Mouse (Mus musculus) MEL (cell line): ENCODE measurements around the gene 0610009B22Rik. TPM values are rescaled to one million over a fixed set of nuclear protein-coding genes. Genes with fewer than 3 reads are reported as not detected.

ENCODE experiments used
- DNase-seq: peaks from one replicate; pipeline ENCODE4 v3.0.0; 2011; ENCODE audit warnings: low read depth, low spot score
- H3K27ac ChIP-seq: 2 replicates; pipeline ENCODE4 v1.5.1; 2012; ENCODE audit warnings: low read depth, mild to moderate bottlenecking, control low read depth, low read length, moderate library complexity; ENCODE audit not compliant: control insufficient read depth
- H3K27me3 ChIP-seq, 2 experiments: fragments of 150-350 bp in 1 of 2; sonication (generic) in 1 of 2; 2 replicates each; pipeline ENCODE4 v1.6.1; 2012; ENCODE audit warnings: low read length in 2 of 2, mild to moderate bottlenecking in 2 of 2, improper control_type of control experiment in 1 of 2, moderate library complexity in 1 of 2; ENCODE audit not compliant: insufficient read depth in 2 of 2, control insufficient read depth in 1 of 2
- H3K36me3 ChIP-seq, 2 experiments: 2 replicates each; pipeline ENCODE4 v1.6.1; 2012 to 2014; ENCODE audit warnings: low read length in 2 of 2, improper control_type of control experiment in 1 of 2, inconsistent platforms in 1 of 2, mild to moderate bottlenecking in 1 of 2; ENCODE audit not compliant: insufficient read depth in 2 of 2, control insufficient read depth in 1 of 2
- H3K4me1 ChIP-seq, 2 experiments: fragments of 150-350 bp in 1 of 2; sonication (generic) in 1 of 2; 2 replicates each; pipeline ENCODE4 v1.6.1; 2012; ENCODE audit warnings: low read length in 2 of 2, improper control_type of control experiment in 1 of 2, mild to moderate bottlenecking in 1 of 2; ENCODE audit not compliant: insufficient read depth in 2 of 2, control insufficient read depth in 1 of 2
- H3K4me3 ChIP-seq, 2 experiments: fragments of 150-350 bp in 1 of 2; sonication (generic) in 1 of 2; 2 replicates each; pipeline ENCODE4 v1.5.1; 2012; ENCODE audit warnings: low read depth in 2 of 2, low read length in 2 of 2, mild to moderate bottlenecking in 2 of 2, moderate library complexity in 2 of 2, control low read depth in 1 of 2, improper control_type of control experiment in 1 of 2; ENCODE audit not compliant: control insufficient read depth in 1 of 2, insufficient read depth in 1 of 2
- H3K79me2 ChIP-seq: 2 replicates; pipeline ENCODE4 v1.6.1; 2012; ENCODE audit warnings: mild to moderate bottlenecking, low read length, moderate library complexity; ENCODE audit not compliant: control insufficient read depth, poor library complexity, insufficient read depth
- H3K9ac ChIP-seq: 2 replicates; pipeline ENCODE4 v1.6.1; 2012; ENCODE audit warnings: low read depth, mild to moderate bottlenecking, control low read depth, low read length, moderate library complexity; ENCODE audit not compliant: control insufficient read depth, poor library complexity, severe bottlenecking
- H3K9me3 ChIP-seq: fragments of 150-350 bp; sonication (generic); replicated peaks from 2 replicates; pipeline ENCODE4 v1.6.1; 2012; ENCODE audit warnings: mild to moderate bottlenecking, low read length, improper control_type of control experiment, moderate library complexity; ENCODE audit not compliant: insufficient read depth
- BHLHE40 ChIP-seq: IDR thresholded peaks from 2 replicates; pipeline ENCODE4 v1.6.1; 2012; ENCODE audit warnings: low read depth, mild to moderate bottlenecking, inconsistent platforms, low read length, improper control_type of control experiment, borderline replicate concordance
- ELF1 ChIP-seq: IDR thresholded peaks from 2 replicates; pipeline ENCODE4 v1.6.1; 2014; ENCODE audit warnings: low read depth, mild to moderate bottlenecking, inconsistent platforms, low read length, improper control_type of control experiment, moderate library complexity
- EP300 ChIP-seq, 2 experiments: IDR thresholded peaks; 2 replicates each; pipeline ENCODE4 v1.6.1; 2011; ENCODE audit warnings: improper control_type of control experiment in 2 of 2, low read length in 2 of 2, low read depth in 1 of 2, mild to moderate bottlenecking in 1 of 2
- ETS1 ChIP-seq: IDR thresholded peaks from 2 replicates; pipeline ENCODE4 v1.6.1; 2012; ENCODE audit warnings: low read depth, mild to moderate bottlenecking, inconsistent platforms, low read length, improper control_type of control experiment, moderate library complexity
- GATA1 ChIP-seq: IDR thresholded peaks from 2 replicates; pipeline ENCODE4 v1.6.1; 2011; ENCODE audit warnings: low read depth, low read length, improper control_type of control experiment
- HCFC1 ChIP-seq: IDR thresholded peaks from 2 replicates; pipeline ENCODE4 v1.6.1; 2012; ENCODE audit warnings: low read depth, mild to moderate bottlenecking, inconsistent platforms, low read length, improper control_type of control experiment, moderate library complexity
- NRF1 ChIP-seq: IDR thresholded peaks from 2 replicates; pipeline ENCODE4 v1.6.1; 2014; ENCODE audit warnings: low read depth, mild to moderate bottlenecking, inconsistent platforms, low read length, improper control_type of control experiment, moderate library complexity; ENCODE audit not compliant: poor library complexity, insufficient read depth, severe bottlenecking
- POLR2AphosphoS5 ChIP-seq: IDR thresholded peaks from 2 replicates; pipeline ENCODE4 v1.6.1; 2012; ENCODE audit warnings: low read depth, borderline replicate concordance, mild to moderate bottlenecking, inconsistent platforms, low read length, moderate library complexity, mixed read lengths
- RCOR1 ChIP-seq: IDR thresholded peaks from 2 replicates; pipeline ENCODE4 v1.6.1; 2012; ENCODE audit warnings: low read depth, mild to moderate bottlenecking, inconsistent platforms, low read length, improper control_type of control experiment
- SIN3A ChIP-seq: IDR thresholded peaks from 2 replicates; pipeline ENCODE4 v1.6.1; 2012; ENCODE audit warnings: low read length, improper control_type of control experiment, inconsistent platforms
- TCF12 ChIP-seq: IDR thresholded peaks from 2 replicates; pipeline ENCODE4 v1.6.1; 2014; ENCODE audit warnings: low read depth, mild to moderate bottlenecking, inconsistent platforms, low read length, improper control_type of control experiment, moderate library complexity
- USF2 ChIP-seq, 2 experiments: IDR thresholded peaks; 2 replicates each; pipeline ENCODE4 v1.6.1; 2011 to 2012; ENCODE audit warnings: improper control_type of control experiment in 2 of 2, low read length in 2 of 2, borderline replicate concordance in 1 of 2, inconsistent platforms in 1 of 2, low read depth in 1 of 2, mild to moderate bottlenecking in 1 of 2; ENCODE audit not compliant: insufficient read depth in 1 of 2
- ZKSCAN1 ChIP-seq: IDR thresholded peaks from 2 replicates; pipeline ENCODE4 v1.6.1; 2012; ENCODE audit warnings: low read depth, mild to moderate bottlenecking, inconsistent platforms, low read length, improper control_type of control experiment, moderate library complexity
- ZMIZ1 ChIP-seq: IDR thresholded peaks from 2 replicates; pipeline ENCODE4 v1.6.1; 2012; ENCODE audit warnings: low read depth, mild to moderate bottlenecking, inconsistent platforms, low read length, improper control_type of control experiment, moderate library complexity
- polyA plus RNA-seq, 2 experiments: library from polyadenylated mRNA; stranded (reverse) in 1 of 2; unstranded in 1 of 2; fragments of >175 nt in 1 of 2; fragments of >200 nt in 1 of 2; gene quantifications; 2 replicates each; pipeline versions ENCODE4 v1.2.1 to v1.2.4; 2012; ENCODE audit warnings: low replicate concordance in 2 of 2, low read depth in 1 of 2; ENCODE audit not compliant: insufficient read length in 2 of 2, insufficient read depth in 1 of 2, missing spikeins in 1 of 2
- total RNA-seq: library from RNA; depleted of rRNA; stranded (reverse); fragments of 300-350 nt; gene quantifications from 2 replicates; pipeline ENCODE4 v1.2.3, GENCODE M21; 2012

Gene 0610009B22Rik
- total and polyA plus RNA-seq, 3 experiments = 24.4 to 37.7 TPM; not detected in 1

GRCm38 (mm10) chr11:51679466-51679865 lies 9.2 kb downstream of the 0610009B22Rik start:
- no peak overlapping the region for H3K27ac ChIP-seq
- no peaks in the 10 kb centered on the region for H3K79me2 ChIP-seq
- no peaks in the 10 kb centered on the region for H3K9me3 ChIP-seq
- no peak overlapping the region for H3K4me3 ChIP-seq
- H3K4me1 ChIP-seq = peaks cover 0 to 10% of the 10 kb centered on the region in 2 experiments; a peak in 3 of 4 replicates
- no peak for DNase-seq
- no peaks in the 10 kb centered on the region for H3K27me3 ChIP-seq
- H3K36me3 ChIP-seq = peaks cover 0 to 3% of the 10 kb centered on the region in 2 experiments; a peak in 1 of 4 replicates
- TF ChIP-seq POLR2AphosphoS5 = no peak
- TF ChIP-seq ZMIZ1 = no peak
- TF ChIP-seq USF2 (IDR thresholded peaks at IDR 0.05; ENCODE audit: borderline replicate concordance in 1 of 2, insufficient read depth in 1 of 2, low read depth in 1 of 2, low read length in 2 of 2) = no peak
- no peak overlapping the region for H3K9ac ChIP-seq

GRCm38 (mm10) chr11:51677737-51678418 lies 10.8 kb downstream of the 0610009B22Rik start:
- Histone ChIP-seq H3K9ac (no peak overlapping the region), H3K27ac (peak overlapping the region; percentile 22), H3K36me3 (peaks cover 0 to 3% of the 10 kb centered on the region in 2 experiments; a peak in 1 of 4 replicates), H3K27me3 (no peaks in the 10 kb centered on the region), H3K4me1 (peaks cover 0 to 10% of the 10 kb centered on the region in 2 experiments; a peak in 3 of 4 replicates), H3K4me3 (no peak overlapping the region), H3K9me3 (no peaks in the 10 kb centered on the region), H3K79me2 (no peaks in the 10 kb centered on the region)
- TF ChIP-seq EP300 (IDR thresholded peaks at IDR 0.05; ENCODE audit: low read depth in 1 of 2, low read length in 2 of 2) (peak; percentile 42 to 46), TCF12 (0 out of 2 replicates have a peak, but pooled peaks have one; percentile 33), SIN3A (peak; percentile 62), RCOR1 (peak; percentile 39; the same call in 1 of the 2 replicates), ELF1 (0 out of 2 replicates have a peak, but pooled peaks have one; percentile 20), ZKSCAN1 (no peak), GATA1 (0 out of 2 replicates have a peak, but pooled peaks have one; percentile 12), HCFC1 (0 out of 2 replicates have a peak, but pooled peaks have one; percentile 29), BHLHE40 (0 out of 2 replicates have a peak, but pooled peaks have one; percentile 18), ETS1 (peak; percentile 47; the same call in 1 of the 2 replicates), NRF1 (no peak)
- DNase-seq = peak; percentile 81
